Mouse (Mus musculus) midbrain, embryonic 15.5 days (tissue): ENCODE results near the gene Dpp8. TPM values are rescaled to one million over a fixed set of nuclear protein-coding genes. Genes with fewer than 3 reads are reported as not detected.
"Not testable (repeated sequence)": the region's sequence is repeated elsewhere in the genome, so short reads cannot be mapped to it uniquely, and the experiment has no call there.

Experiments
- ATAC-seq: fragments of 200-750 bp; cut with Nextera tagmentation; replicated peaks from 2 replicates; pipeline ENCODE4 v1.8.0; 2017; ENCODE audit warnings: moderate TSS enrichment
- H3K27ac ChIP-seq: fragments of 300-500 bp; sonication (generic); 2 replicates; pipeline ENCODE4 v1.5.1; 2015; ENCODE audit warnings: mild to moderate bottlenecking, inconsistent platforms
- H3K27me3 ChIP-seq: fragments of 300-500 bp; sonication (generic); replicated peaks from 2 replicates; pipeline ENCODE4 v1.6.1; 2015; ENCODE audit warnings: inconsistent platforms
- H3K36me3 ChIP-seq: fragments of 300-500 bp; sonication (generic); replicated peaks from 2 replicates; pipeline ENCODE4 v1.6.1; 2015; ENCODE audit warnings: inconsistent platforms
- H3K4me1 ChIP-seq: fragments of 300-500 bp; sonication (generic); 2 replicates; pipeline ENCODE4 v1.6.1; 2015; ENCODE audit warnings: inconsistent platforms
- H3K4me2 ChIP-seq: fragments of 300-500 bp; sonication (generic); 2 replicates; pipeline ENCODE4 v1.6.1; 2015; ENCODE audit warnings: inconsistent platforms, mild to moderate bottlenecking, moderate library complexity
- H3K4me3 ChIP-seq: fragments of 300-500 bp; sonication (generic); 2 replicates; pipeline ENCODE4 v1.5.1; 2015; ENCODE audit warnings: mild to moderate bottlenecking, inconsistent platforms
- H3K9ac ChIP-seq: fragments of 300-500 bp; sonication (generic); 2 replicates; pipeline ENCODE4 v1.6.1; 2015; ENCODE audit warnings: mild to moderate bottlenecking, inconsistent platforms
- H3K9me3 ChIP-seq: fragments of 300-500 bp; sonication (generic); 2 replicates; pipeline ENCODE4 v1.6.1; 2016; ENCODE audit warnings: inconsistent platforms
- WGBS: fragments of 180-500 bp; shearing (Covaris S2); methylation state at CpG from one replicate; pipeline ENCODE4 v1.1.7; 2015; ENCODE audit warnings: mixed read lengths; 5-methylcytosine and 5-hydroxymethylcytosine counted together
- polyA plus RNA-seq: library from polyadenylated mRNA; unstranded; fragments of >200 nt; fragmentation: Nextera tagmentation; extraction: Ambion mirVana; gene quantifications from 2 replicates; pipeline ENCODE4 v1.2.1, GENCODE M21; 2015

Dpp8 gene
- 38.9 and 42.5 TPM in 2 replicates for polyA plus RNA-seq

GRCm38 (mm10) chr9:65032269-65033108 lies at the start of gene Dpp8:
Gene Dpp8 (plus strand): TSS chr9:65032414.
- Histone ChIP-seq H3K27ac (peak within 1 kb of the TSS; percentile 85), H3K9ac (peak within 1 kb of the TSS; percentile 87), H3K9me3 (no peaks in the 10 kb centered on the region), H3K27me3 (no peaks in the 10 kb centered on the region), H3K4me1 (peaks cover 18% of the 10 kb centered on the region), H3K4me2 (peak within 1 kb of the TSS; percentile 95), H3K36me3 (no peaks in the 10 kb centered on the region), H3K4me3 (peak within 1 kb of the TSS; percentile 73)
- under 1% methylated on average over 79 of the region's 85 CpGs for WGBS
- ATAC-seq: peak; percentile 96

GRCm38 (mm10) chr9:64985037-64985794 lies 47.0 kb upstream of the Dpp8 start:
- no peak for ATAC-seq
- no peak overlapping the region for H3K9ac ChIP-seq
- no peaks in the 10 kb centered on the region for H3K4me1 ChIP-seq
- WGBS: 69% methylated on average over 8 of the region's 8 CpGs
- H3K4me3 ChIP-seq: no peak overlapping the region
- no peaks in the 10 kb centered on the region for H3K9me3 ChIP-seq
- no peak overlapping the region for H3K4me2 ChIP-seq
- H3K27me3 ChIP-seq: no peaks in the 10 kb centered on the region
- peaks cover 78% of the 10 kb centered on the region for H3K36me3 ChIP-seq
- H3K27ac ChIP-seq: no peak overlapping the region

GRCm38 (mm10) chr9:64985807-64986206 lies 46.4 kb upstream of the Dpp8 start:
- Histone ChIP-seq H3K4me1 (no peaks in the 10 kb centered on the region), H3K9ac (no peak overlapping the region), H3K4me2 (no peak overlapping the region), H3K27ac (no peak overlapping the region), H3K4me3 (no peak overlapping the region), H3K9me3 (no peaks in the 10 kb centered on the region), H3K36me3 (peaks cover 78% of the 10 kb centered on the region), H3K27me3 (no peaks in the 10 kb centered on the region)
- ATAC-seq: no peak
- 90% methylated on average over 9 of the region's 9 CpGs for WGBS

GRCm38 (mm10) chr9:64987651-64988050 lies 44.6 kb upstream of the Dpp8 start:
- WGBS: 91% methylated on average over 2 of the region's 2 CpGs
- Histone ChIP-seq H3K4me2 (no peak overlapping the region), H3K9me3 (no peaks in the 10 kb centered on the region), H3K4me3 (no peak overlapping the region), H3K27me3 (no peaks in the 10 kb centered on the region), H3K9ac (no peak overlapping the region), H3K27ac (no peak overlapping the region), H3K4me1 (no peaks in the 10 kb centered on the region), H3K36me3 (peaks cover 69% of the 10 kb centered on the region)
- no peak for ATAC-seq

GRCm38 (mm10) chr9:64988443-64988842 lies 43.8 kb upstream of the Dpp8 start:
- no peak for ATAC-seq
- H3K9me3 ChIP-seq: no peaks in the 10 kb centered on the region
- H3K27ac ChIP-seq: no peak overlapping the region
- peaks cover 67% of the 10 kb centered on the region for H3K36me3 ChIP-seq
- H3K9ac ChIP-seq: no peak overlapping the region
- no peak overlapping the region for H3K4me3 ChIP-seq
- H3K4me1 ChIP-seq: no peaks in the 10 kb centered on the region
- WGBS: 92% methylated on average over 6 of the region's 6 CpGs
- no peaks in the 10 kb centered on the region for H3K27me3 ChIP-seq
- no peak overlapping the region for H3K4me2 ChIP-seq

GRCm38 (mm10) chr9:64990291-64990690 lies 41.9 kb upstream of the Dpp8 start:
- Histone ChIP-seq H3K9ac (no peak overlapping the region), H3K9me3 (no peaks in the 10 kb centered on the region), H3K36me3 (peaks cover 56% of the 10 kb centered on the region), H3K4me2 (no peak overlapping the region), H3K27me3 (no peaks in the 10 kb centered on the region), H3K4me1 (no peaks in the 10 kb centered on the region), H3K27ac (no peak overlapping the region), H3K4me3 (no peak overlapping the region)
- WGBS: 91% methylated on average over 7 of the region's 7 CpGs
- ATAC-seq: no peak

GRCm38 (mm10) chr9:64995464-64995863 lies 36.8 kb upstream of the Dpp8 start:
- peaks cover 46% of the 10 kb centered on the region for H3K36me3 ChIP-seq
- not testable (repeated sequence) for H3K4me2 ChIP-seq, H3K4me1 ChIP-seq, H3K27ac ChIP-seq, ATAC-seq, H3K9me3 ChIP-seq, H3K9ac ChIP-seq, H3K27me3 ChIP-seq, H3K4me3 ChIP-seq
- WGBS: 89% methylated on average over 1 of the region's 1 CpGs

GRCm38 (mm10) chr9:65001481-65001880 lies 30.7 kb upstream of the Dpp8 start:
- H3K27ac ChIP-seq: no peak overlapping the region
- 64% methylated on average over 4 of the region's 4 CpGs for WGBS
- no peak overlapping the region for H3K4me2 ChIP-seq
- no peaks in the 10 kb centered on the region for H3K4me1 ChIP-seq
- H3K9me3 ChIP-seq: no peaks in the 10 kb centered on the region
- no peak for ATAC-seq
- no peak overlapping the region for H3K9ac ChIP-seq
- H3K36me3 ChIP-seq: peaks cover 58% of the 10 kb centered on the region
- no peaks in the 10 kb centered on the region for H3K27me3 ChIP-seq
- H3K4me3 ChIP-seq: no peak overlapping the region

- Histone ChIP-seq H3K27ac (no peak overlapping the region), H3K4me2 (no peak overlapping the region), H3K4me3 (no peak overlapping the region), H3K4me1 (no peaks in the 10 kb centered on the region), H3K9ac (no peak overlapping the region), H3K9me3 (no peaks in the 10 kb centered on the region), H3K27me3 (no peaks in the 10 kb centered on the region), H3K36me3 (peaks cover 34% of the 10 kb centered on the region)
- ATAC-seq: no peak
- 99% methylated on average over 8 of the region's 8 CpGs for WGBS
Observed at GRCm38 (mm10) chr9:65005737-65006136, 26.5 kb upstream of the Dpp8 start.

- Histone ChIP-seq H3K9me3 (no peaks in the 10 kb centered on the region), H3K4me1 (peaks cover 8% of the 10 kb centered on the region), H3K36me3 (peaks cover 7% of the 10 kb centered on the region; the same call in 1 of the 2 replicates), H3K9ac (no peak overlapping the region), H3K4me2 (no peak overlapping the region), H3K27ac (no peak overlapping the region), H3K27me3 (no peaks in the 10 kb centered on the region), H3K4me3 (no peak overlapping the region)
- WGBS: 91% methylated on average over 8 of the region's 8 CpGs
- ATAC-seq: no peak
Observed at GRCm38 (mm10) chr9:65010632-65011031, 21.6 kb upstream of the Dpp8 start.

GRCm38 (mm10) chr9:65011304-65011703 lies 20.9 kb upstream of the Dpp8 start:
- Histone ChIP-seq H3K27me3 (no peaks in the 10 kb centered on the region), H3K4me1 (peaks cover 15% of the 10 kb centered on the region), H3K36me3 (peaks cover under 1% of the 10 kb centered on the region; the same call in 1 of the 2 replicates), H3K4me2 (no peak overlapping the region), H3K9me3 (no peaks in the 10 kb centered on the region), H3K27ac (no peak overlapping the region), H3K9ac (no peak overlapping the region), H3K4me3 (no peak overlapping the region)
- ATAC-seq: no peak
- WGBS: 59% methylated on average over 6 of the region's 6 CpGs

- H3K9me3 ChIP-seq: no peaks in the 10 kb centered on the region
- peaks cover 57% of the 10 kb centered on the region for H3K4me1 ChIP-seq
- ATAC-seq: no peak
- no peak overlapping the region for H3K4me3 ChIP-seq
- H3K36me3 ChIP-seq: no peaks in the 10 kb centered on the region
- H3K27me3 ChIP-seq: no peaks in the 10 kb centered on the region
- H3K4me2 ChIP-seq: no peak overlapping the region
- WGBS: 70% methylated on average over 7 of the region's 7 CpGs
- H3K9ac ChIP-seq: no peak overlapping the region; the same call in 1 of the 2 replicates
- H3K27ac ChIP-seq: peak overlapping the region; percentile 41; the same call in 1 of the 2 replicates
Observed at GRCm38 (mm10) chr9:65015461-65016222, 16.6 kb upstream of the Dpp8 start.
